Mouse (Mus musculus) heart, adult 9 months (tissue): ENCODE measurements around the gene Hoxb7.
A peak's percentile ranks its signal among the peaks of the same experiment; 100 is the strongest.

Experiments
- DNase-seq, 2 experiments: peaks; one replicate each; pipeline ENCODE4 v3.0.0; 2022; ENCODE audit warnings: low spot score in 2 of 2

Hoxb7 gene

DNA sequence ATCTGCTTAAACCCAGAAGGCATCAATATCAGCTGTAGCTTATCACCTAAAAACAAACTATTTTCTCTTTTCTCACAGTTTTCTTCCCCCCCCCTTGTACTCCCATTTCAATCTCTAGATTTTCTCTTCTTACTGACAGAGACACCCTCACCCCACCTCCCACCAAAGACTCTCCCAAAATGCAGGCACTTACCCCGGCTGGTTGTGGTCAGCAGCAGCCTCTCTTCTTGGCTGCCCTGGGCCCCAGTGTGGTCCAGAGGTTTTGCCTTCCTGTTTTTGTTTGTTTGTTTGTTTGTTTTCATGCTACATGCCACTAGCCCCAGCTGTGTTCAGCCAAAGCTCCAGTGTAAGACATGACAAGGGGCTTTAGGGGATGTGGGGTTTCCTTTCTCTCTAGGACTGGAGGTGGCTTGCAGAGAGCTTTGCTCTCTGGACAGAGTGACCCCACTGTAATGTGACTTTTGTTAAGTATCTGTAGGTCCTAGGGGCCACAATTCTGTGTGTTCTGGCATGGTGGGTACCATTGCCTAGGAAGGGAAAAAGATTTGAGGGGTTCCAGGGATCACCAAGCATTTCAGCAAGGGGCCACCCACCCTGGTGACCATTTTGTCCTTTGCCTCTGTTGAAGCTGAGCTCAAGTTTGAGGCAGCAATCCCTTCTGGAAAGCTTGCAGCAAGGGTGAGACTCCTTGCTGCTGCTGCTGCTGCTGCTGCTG is 18.2 kb upstream of the Hoxb7 start:
- DNase-seq, result no peak

DNA sequence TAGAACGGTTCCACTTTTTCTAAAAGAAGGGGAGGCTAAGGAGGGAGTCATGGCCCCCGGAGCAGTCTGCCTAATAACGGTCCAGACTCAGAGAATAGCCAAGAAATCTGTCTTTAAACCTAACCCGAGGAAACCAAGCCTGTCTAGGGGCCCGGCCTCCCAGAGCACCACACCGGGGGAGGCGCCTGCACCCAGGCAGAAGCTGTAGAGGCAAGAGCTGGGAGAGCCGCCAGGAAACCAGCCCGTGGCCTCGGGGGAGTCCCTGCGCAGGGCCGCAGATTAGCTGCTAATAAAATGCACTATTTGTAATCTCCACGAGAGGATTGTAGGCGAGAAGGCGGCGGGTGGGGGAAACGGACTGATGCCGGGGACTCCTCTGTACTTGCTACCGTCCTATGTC is 16.6 kb upstream of the Hoxb7 start:
- DNase-seq, result no peak

DNA sequence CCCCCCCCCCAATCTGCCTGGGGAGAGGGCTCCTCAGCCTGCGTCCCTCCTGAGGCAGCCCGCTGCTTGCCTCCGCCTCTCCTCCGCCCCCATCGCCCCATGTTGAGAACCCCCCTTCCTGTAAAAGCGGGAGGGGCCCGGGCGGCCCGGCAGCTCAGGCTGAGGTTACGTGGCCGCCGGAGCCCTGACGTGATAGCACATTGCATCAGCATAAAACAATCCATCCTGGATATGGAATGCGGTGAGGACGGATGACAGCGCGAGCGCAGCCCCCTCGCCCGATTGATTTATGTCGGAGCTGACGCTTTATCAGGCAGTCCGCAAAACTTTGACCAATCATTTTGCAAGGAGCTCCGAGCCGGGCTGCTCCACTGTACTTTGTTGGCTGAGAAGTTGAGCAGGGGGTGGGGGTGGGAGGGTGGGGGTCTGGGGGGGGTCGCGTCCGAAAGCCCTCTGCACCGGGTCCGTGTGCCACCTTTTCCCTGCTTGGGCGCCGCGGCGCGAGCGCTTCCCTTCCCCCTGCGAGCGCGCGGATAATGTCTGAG is 15.4 kb upstream of the Hoxb7 start, which contains the start of gene Hoxb9:
Gene Hoxb9 (plus strand): TSS at position 462 of the 545 bp plus-strand sequence.
- DNase-seq, result no peak

DNA sequence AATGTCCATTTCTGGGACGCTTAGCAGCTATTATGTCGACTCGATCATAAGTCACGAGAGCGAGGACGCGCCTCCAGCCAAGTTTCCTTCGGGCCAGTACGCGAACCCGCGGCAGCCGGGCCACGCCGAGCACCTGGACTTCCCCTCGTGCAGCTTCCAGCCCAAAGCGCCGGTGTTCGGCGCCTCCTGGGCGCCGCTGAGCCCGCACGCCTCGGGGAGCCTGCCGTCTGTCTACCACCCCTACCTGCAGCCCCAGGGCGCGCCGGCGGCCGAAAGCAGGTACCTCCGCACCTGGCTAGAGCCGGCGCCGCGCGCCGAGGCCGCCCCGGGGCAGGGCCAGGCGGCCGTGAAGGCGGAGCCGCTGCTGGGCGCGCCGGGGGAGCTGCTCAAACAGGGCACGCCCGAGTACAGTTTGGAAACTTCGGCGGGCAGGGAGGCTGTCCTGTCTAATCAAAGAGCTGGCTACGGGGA is 14.8 kb upstream of the Hoxb7 start:
- no peak for DNase-seq

DNA sequence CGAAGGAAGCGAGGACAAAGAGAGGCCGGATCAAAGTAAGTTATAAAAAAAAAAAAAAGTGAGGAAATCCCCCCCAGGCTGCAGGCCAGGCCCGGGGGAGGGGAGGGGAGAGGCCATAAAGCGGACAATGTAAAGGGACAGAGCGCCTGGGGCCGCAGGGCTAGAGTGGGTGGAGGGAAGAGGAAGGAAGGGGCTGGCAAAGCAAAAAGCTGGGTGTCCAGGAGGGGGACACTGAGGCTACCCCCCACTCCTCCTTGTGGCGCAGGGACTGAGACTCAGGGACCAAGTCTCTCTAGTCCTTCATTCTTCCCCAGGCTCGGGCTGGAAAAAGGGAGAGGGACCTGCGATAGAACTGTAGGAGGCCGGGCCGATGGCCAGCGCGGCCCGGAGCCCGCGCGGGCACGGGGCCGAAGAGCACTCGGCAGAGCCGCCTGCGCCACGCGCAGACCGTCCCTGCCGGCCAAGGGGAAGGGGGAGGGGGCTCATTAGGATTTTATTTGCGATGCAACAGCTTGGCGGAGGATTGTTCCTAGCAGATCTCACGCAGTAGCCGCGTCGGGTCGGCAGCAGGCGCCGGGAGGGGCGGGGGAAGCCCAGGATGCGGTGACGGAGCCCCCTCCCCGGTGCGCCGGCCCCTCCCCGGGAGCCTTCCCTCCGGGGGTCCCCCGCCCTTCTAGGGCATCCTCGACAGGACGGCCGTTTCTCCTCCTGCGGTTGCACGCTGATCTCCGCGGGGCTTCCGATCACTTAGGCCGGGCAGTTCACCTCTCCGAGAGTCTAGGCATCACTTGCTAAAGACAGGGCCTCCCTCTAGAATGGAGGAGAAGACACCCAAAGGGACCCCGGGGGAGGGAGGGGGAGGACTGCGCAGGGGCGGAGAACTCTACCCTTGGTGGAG is 14.2 kb upstream of the Hoxb7 start:
- DNase-seq, result no peak

DNA sequence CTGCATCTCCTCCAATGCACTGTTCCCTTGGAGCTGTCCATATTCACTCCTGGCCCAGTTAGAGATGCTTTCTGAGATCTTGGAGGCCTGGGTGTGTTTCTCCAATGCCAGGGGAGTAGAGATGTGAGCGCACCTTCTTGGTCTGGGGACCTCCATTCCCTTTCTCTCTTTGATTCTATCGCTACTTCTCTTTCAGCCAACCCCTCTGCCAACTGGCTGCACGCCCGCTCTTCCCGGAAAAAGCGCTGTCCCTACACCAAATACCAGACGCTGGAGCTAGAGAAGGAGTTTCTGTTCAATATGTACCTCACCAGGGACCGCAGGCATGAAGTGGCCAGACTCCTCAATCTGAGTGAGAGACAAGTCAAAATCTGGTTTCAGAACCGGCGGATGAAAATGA is 12.0 kb upstream of the Hoxb7 start:
- DNase-seq, result no peak

DNA sequence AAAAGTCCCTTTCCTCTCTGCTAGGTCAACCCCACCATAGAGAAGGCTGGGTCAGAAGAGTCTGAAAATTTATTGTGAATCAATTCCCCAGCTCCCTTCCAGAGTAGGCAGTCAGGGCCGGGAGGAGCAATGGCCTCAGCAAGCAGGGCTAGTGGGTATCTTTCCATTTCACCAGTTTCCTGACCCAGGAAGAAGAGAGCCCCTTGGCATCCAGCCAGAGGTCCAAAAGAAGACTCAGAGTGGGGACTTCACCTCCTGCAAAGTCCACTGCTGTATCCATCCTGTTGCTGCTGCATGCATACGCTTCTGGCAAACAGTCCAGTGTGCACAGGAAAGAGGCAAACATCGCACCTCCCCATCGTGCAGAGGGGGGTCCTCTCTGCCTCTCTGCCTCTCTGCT is 10.5 kb upstream of the Hoxb7 start:
- no peak for DNase-seq

DNA sequence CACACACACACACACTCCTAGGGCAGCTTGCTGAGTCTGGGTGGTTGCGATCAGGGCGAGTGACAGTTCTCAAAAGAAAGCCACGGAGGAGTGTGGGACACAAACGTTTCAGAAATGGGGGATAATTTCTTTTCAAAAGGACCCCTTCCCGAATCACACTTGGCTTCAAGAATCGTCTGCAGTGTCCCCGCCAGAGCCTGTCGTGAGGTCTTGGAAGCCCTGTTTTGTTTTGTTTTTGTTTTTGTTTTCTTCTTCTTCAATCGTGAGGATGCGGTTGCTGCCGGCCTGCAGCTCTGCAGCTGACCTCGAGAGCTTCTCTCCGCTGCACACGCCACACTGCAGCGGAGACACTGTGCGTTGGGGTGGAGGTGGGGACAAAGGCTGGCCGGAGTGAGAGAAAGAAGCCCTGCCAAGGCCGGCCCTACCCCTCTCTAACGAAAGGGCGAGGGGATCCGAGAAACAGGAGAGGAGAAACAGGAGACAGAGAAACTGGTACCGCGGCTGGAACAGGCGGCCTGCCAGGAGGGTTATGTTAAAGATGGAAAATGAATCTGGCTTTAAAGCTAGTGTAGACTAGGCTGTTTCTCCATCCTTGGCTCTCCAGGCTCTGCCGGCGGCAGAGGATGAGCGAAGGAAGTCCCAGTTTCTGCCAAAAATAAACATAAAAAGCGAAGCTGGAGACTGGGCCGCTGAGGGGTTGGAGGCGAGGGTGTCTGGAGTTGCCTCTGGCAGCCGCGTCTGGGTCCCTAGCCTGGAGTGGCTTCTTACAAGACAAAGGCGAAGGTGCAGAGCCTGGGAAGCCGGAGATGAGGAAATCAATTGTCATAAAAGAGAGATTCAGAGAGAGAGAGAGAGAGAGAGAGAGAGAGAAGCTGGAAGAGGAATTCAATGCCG is 9.0 kb upstream of the Hoxb7 start:
- DNase-seq, result no peak

DNA sequence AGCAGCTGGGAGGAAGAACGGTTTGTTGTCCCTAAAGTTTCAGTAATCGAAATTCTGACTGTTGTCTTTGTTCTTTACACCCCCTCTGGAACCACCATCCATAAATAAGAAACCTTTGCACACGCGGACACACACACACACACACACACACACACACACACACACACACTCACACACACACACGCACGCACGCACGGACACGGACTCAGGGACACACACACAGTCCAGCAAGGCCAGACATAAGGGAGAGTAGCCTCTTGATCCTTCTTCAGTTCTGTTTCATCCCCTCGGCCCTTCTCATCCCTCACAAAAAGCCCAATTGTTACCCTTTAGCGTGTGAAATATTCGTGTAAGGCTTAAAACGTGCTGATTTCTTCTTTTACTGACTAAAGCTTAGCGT is 8.1 kb upstream of the Hoxb7 start:
- DNase-seq, result no peak

DNA sequence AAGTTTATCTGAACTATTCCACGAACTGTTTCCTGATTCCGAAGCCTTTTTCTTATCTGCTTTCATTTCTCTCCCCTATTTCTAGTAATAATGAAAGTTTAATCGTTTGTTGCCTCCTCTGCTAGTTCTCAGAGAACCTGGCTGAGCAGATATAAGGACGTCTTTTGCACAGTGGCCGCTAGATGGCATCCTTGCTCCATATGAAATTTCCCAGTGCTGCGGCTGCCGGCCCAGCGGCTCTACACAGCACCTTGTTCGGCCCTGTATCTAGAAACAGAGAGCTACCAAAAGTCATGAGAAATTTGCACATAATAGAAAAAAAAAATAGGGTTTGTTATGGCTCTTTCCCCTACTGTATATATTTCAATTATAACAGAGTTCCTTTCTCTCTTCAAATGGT is 7.7 kb upstream of the Hoxb7 start:
- peak; percentile 39 to 76 for DNase-seq

DNA sequence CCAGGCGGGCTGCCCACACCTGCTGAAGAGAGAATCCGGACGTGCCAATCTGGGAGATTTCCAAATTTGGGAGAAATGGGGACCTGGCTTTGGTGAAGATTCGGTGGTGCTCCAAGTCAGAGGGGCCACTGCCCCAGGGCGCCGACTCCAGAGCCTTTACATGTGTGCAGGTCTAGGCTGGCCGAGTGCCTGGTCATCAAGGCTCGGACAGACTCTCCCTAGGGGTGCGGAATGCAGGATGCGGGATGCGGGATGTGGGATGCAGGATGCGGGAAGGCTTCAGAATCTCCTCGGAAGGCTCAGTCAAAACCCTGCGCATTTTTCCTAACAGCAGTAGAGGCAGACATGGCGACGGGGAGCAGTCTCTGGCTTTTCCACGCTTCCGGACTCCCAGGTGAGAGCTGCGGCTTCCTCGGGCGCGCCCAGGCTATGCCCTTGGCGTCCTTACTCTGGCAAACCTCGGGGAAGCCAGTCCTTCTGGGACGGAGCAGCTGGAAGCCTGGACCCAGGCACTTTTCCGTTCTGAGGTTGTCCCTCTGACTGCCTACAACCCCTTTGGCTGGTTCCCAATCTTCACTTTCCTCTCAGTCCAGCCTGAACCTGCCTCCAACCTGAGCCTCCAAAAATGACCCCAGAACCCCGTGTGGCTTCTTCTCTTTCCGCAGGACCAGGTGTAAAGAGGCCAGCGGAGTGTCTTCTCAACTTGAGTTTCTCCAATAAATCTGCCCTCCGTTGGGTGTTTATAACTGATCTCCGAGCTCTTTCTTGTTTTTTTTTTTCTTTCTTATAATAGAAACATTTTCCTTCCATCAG is 6.8 kb upstream of the Hoxb7 start:
- DNase-seq, result no peak

DNA sequence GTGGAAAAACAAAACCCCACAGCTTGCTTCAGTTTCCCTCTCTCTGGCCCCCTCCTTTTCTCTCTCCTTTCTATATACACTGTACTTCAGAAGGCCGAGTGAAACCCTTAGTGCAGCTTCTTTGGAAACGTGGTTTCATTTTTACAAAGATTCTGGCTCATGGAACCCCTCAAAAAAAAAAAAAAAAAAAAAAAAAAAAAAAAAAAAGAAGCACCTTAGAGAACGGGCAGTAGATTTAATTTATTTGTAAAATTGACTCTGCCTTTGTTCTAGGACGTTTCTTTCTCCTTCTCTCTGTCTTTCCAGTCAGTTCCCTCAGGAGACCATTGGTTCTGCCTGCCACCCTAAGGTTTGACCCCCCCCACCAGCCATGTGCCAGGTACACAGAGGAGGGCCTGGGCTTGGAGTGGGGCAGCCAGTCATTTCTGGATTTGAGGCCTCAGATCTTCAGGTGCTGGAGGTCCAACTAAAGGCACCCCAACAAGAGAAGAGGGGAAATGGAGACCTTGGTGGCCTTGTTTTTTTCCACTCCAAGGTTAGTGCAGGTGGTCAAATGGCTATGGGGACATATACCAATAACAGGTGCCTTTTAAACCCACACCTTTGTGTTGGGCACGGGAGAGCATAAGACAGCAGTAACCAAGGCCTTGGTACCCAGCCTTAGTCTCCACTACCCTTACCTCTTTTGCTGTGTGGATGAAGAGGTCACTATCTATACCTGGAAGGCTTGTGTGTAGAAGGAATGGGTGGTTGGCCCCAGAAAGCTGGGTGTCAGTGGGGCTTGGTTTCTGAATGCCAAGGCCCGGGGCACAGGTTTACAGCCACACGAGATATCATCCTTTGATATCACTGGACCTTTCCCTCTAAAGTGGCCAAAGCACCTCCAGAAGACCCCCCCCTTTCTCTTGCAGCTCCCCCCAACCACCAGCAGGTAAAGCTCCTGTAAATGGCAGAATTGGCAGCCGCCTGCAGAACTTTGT is 5.7 kb upstream of the Hoxb7 start:
- DNase-seq, result no peak

DNA sequence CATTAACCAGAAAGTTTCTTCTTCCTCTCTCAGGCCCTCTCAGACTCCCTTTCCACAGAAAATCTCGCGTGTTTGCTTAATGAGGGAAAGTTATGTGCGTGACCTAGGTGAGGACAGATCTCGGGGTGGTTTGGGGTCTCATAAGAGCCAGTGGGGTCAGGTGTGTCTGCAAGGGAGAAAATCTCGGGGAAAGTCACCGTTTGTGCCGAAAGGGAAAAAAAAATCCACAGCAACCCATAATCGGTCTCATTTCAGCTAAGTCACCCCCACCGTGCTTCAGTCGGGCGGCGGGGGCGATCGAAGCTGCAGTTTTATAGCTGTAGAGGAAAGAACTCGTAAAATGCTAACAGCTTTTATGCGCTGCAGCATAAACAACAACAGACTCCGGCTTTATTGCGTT is 5.0 kb upstream of the Hoxb7 start:
- no peak for DNase-seq

DNA sequence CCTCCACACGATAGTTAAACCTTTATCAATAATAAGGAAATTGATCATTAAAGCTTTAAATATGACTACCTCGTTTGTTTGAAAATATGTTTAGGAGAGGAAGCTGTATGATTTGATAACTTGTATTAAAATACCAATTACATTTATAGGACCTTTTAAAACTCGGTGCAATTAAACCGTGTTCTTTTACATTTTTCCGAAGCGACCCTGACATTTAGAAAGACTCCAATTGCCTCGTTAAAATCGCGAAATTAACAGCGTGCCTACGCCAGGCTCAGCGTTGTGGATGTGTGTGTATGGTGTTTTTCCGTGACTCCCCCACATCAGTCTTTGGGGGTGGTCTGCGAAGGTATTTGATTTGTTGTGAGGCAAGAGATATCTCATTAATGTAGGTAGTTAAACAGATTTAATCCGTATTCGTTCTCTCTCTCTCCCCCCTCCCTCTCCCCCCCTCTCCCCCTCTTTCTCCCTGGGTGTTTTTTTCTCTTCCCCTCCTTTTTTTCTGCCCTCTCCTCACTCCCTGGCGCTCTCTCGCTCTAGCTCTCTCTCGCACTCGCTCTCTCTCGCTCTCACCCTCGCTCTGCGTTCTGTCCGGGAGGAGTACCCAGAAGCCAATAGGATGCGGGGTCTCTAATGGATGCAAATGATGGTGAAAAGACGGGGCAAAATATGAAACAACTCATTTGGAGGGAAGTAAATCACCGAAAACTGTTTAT is 4.4 kb upstream of the Hoxb7 start, which contains the start of gene Hoxb8:
Gene Hoxb8 (plus strand): TSS at position 51 of the 716 bp plus-strand sequence.
- DNase-seq, result no peak

DNA sequence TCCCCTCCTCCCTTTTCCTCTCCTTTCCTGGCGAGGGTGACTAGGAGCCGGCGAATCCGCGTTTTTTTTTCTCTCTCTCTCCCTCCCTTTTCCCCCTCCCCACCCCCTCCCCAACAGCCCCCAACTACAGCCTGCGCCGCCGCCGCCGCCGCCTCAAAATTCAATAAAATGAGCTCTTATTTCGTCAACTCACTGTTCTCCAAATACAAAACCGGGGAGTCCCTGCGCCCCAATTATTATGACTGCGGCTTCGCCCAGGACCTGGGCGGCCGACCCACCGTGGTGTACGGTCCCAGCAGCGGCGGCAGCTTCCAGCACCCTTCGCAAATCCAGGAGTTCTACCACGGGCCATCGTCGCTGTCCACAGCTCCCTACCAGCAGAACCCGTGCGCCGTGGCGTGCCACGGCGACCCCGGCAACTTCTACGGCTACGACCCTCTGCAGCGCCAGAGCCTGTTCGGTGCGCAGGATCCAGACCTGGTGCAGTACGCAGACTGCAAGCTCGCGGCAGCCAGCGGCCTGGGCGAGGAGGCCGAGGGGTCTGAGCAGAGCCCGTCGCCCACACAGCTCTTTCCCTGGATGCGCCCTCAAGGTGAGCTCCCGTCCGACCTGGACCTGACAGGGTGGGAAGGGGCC is 3.5 kb upstream of the Hoxb7 start:
- no peak for DNase-seq

DNA sequence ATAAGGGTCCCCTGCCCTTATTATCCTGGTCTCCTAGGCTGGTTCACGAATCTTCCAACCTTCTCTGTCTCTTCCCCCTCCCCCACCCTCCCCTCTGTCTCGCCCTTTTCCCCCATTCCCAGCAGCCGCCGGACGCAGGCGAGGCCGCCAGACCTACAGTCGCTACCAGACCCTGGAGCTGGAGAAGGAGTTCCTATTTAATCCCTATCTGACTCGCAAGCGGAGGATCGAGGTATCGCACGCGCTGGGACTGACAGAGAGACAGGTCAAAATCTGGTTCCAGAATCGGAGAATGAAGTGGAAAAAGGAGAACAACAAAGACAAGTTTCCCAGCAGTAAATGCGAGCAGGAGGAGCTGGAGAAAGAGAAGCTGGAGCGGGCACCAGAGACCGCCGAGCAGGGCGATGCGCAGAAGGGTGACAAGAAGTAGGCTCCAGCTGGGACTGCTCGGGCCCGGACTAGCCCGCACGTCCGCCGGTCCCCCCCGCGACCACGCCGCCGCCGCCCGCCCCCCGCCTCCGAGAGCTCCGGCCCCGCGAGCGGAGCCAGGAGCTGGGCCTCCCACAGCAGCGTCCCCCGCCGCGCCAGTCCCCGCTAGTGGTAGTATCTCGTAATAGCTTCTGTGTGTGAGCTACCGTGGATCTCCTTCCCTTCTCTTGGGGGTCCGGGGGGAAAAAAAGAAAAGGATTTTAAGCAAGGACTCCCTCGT is 2.2 kb upstream of the Hoxb7 start:
- no peak for DNase-seq
